Mouse (Mus musculus) frontal cortex, postnatal 10 days (tissue): ENCODE results near the gene Prr3.
"Not testable (repeated sequence)": the region's sequence is repeated elsewhere in the genome, so short reads cannot be mapped to it uniquely, and the experiment has no call there.

Source experiments
- DNase-seq, 2 experiments: peaks; one replicate each; pipeline ENCODE4 v3.0.0; 2022; ENCODE audit warnings: low spot score in 2 of 2, mixed read lengths in 1 of 2

The Prr3 gene

GRCm38 (mm10) chr17:35979401-35980362, at the start of gene Prr3, which contains the start of gene Gnl1:
Gene Prr3, minus strand, starts transcription at chr17:35980236.
Gene Gnl1, plus strand, starts transcription at chr17:35979851.
- peak; percentile 91 to 92 for DNase-seq

DNA sequence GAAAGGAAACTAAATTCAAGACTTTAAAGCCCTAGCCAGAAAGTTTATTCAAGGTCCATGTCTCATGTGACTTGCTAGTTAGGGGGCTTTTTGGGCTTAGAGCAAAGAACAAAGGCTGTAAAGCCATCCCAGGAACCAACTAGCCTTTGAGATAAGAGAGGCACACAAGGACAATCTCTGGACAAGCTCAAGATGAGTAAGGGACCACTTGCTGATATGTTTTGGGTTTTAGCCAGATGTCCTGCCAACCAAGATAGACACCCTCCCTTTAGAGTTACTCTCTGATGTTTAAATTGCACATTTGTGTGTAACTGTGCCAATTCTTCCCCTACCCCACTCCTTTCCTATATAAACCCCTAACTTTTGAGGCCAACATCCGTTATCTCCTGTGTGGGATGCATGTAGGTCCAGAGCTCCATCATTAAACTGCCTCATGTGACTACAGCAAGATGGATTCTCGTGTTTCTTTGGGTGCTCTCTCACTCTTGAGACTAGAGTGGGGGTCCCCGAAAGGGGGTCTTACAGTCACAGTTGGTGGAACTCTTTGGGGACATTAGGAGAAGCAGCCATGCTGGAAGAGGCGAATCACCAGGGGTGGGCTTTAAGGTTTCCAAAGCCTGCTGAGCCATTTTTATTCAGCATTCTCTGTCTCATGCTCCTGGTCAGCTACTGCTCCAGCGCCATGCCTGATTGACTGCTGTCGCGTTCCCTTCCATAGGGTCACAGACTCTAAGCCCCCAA, 49.0 kb upstream of the Prr3 start:
- DNase-seq = no peak

DNA sequence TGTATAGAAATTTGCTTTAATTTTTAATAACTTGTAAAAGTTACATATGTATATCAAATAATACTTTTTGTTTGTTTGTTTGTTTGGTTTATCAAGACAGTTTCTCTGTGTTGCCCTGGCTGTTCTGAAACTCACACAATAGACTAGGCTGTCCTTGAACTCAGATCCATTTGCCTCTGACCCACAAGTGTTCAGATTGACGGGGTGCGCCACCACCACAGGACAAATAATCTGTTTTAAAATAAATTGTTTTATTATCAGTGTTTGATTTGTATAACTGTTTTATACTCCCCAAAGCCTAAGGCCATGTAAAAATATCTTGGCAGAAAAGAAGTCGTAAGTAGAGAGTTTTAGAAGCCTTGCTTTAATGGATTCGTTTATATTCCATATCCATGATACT, 47.6 kb upstream of the Prr3 start:
- DNase-seq = no peak

DNA sequence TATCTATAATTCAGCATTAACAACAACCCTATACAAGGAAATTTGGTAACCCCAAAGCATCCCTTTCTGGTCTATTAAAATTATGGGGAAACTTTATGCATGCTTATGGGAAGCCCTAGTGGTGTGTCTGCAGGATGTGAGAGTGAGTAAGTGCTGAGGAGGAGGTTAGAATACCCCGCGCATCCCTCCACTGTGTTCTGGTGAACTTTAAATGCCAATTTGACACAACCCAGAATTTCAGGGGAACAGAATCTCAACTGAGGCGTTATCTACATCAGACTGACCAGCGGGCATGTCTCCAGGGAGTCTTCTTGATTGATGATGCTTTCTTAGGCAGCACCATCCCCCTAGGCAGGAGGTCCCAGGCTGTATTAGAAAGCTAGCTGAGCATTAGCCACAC, 45.9 kb upstream of the Prr3 start:
- DNase-seq = no peak

GRCm38 (mm10) chr17:36025197-36025596, 45.2 kb upstream of the Prr3 start:
- DNase-seq = no peak

- no peak for DNase-seq
Measured at GRCm38 (mm10) chr17:36023710-36024654, 43.9 kb upstream of the Prr3 start.

- no peak for DNase-seq
Measured at GRCm38 (mm10) chr17:36022922-36023321, 42.9 kb upstream of the Prr3 start.

DNA sequence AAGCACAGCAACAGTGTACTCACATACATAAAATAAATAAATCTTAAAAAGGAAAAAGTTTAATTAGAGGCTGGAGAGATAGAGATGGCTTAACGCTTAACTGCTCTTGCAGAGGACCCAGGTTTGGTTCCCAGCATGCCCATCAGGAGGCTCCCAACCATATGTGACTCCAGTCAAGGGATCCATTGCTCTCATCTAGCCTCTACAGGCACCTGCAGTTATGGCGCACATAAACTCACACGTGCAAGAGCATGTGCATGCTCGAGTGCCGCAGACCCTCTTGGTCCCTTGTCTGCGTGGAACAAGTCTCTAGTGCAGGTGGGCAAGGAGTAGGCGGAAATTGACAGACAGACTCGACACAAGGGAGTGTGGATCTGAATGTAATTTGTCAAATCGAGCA, 42.1 kb upstream of the Prr3 start:
- DNase-seq = no peak

GRCm38 (mm10) chr17:36021309-36021708, 41.3 kb upstream of the Prr3 start:
- no peak for DNase-seq

- DNase-seq = peak in 1 of 2 experiments; percentile 29
Measured at GRCm38 (mm10) chr17:36020191-36021073, 40.4 kb upstream of the Prr3 start, which contains the start of gene H2-T24. Gene H2-T24, minus strand, starts transcription at chr17:36020560.

GRCm38 (mm10) chr17:36019519-36019918, 39.5 kb upstream of the Prr3 start:
- no peak for DNase-seq

GRCm38 (mm10) chr17:36018979-36019378, 38.9 kb upstream of the Prr3 start:
- DNase-seq = no peak

DNA sequence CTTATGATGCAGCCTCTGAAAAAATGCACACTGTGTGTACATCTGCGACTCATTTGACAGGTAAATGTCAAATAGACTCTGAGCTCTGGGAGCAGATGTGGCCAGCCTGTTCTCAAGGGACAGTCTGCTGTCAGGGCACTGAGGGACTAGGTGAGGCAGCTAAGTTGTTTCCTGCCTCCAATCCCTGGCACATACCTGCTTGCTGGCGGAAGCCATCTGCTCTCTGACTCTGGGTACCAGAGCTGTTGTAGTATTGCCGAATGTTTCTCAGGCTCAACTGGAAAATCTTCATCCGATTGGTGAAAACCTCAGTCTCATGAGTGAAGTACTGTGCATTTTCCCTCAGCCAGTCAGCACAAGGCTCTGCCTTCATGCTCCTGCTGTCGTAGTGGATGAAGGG, 37.0 kb upstream of the Prr3 start:
- DNase-seq = no peak

- no peak for DNase-seq
Measured at GRCm38 (mm10) chr17:36014977-36015376, 34.9 kb upstream of the Prr3 start.

DNA sequence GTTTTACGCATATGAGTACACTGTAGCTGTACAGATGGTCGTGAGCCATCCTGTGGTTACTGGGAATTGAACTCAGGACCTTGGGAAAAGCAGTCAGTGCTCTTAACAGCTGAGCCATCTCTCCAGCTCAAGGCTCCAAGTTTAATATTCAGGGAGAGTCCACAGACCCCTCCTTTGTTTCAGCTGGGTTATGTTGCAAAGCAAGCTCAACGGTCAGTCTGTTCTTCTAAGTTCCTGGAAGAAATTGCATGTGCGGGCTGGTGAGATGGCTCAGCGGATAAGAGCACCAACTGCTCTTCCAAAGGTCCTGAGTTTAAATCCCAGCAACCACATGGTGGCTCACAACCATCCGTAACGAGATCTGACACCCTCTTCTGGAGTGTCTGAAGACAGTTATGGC, 24.4 kb upstream of the Prr3 start:
- DNase-seq = not testable (repeated sequence)

- DNase-seq = no peak
Measured at GRCm38 (mm10) chr17:36003331-36003730, 23.3 kb upstream of the Prr3 start.

DNA sequence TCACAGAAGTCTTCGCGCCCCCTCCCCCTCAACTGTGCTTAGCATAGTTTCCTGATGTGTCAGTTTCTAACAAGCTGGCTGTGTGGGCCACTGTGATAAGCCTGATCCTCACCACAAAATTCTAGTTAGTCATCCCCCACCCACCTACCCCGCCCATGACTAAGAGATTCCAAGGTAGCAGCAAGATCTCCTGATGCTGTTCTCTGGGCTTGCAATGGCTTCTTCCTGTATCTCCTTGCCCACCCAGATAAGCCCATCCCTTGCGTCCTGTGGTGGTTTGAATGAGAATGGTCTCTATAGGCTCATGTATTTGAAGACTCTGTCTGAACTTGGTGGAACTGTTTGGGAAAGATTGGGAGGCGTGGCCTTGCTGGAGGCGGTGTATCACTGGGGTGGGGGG, 21.9 kb upstream of the Prr3 start:
- DNase-seq = no peak

DNA sequence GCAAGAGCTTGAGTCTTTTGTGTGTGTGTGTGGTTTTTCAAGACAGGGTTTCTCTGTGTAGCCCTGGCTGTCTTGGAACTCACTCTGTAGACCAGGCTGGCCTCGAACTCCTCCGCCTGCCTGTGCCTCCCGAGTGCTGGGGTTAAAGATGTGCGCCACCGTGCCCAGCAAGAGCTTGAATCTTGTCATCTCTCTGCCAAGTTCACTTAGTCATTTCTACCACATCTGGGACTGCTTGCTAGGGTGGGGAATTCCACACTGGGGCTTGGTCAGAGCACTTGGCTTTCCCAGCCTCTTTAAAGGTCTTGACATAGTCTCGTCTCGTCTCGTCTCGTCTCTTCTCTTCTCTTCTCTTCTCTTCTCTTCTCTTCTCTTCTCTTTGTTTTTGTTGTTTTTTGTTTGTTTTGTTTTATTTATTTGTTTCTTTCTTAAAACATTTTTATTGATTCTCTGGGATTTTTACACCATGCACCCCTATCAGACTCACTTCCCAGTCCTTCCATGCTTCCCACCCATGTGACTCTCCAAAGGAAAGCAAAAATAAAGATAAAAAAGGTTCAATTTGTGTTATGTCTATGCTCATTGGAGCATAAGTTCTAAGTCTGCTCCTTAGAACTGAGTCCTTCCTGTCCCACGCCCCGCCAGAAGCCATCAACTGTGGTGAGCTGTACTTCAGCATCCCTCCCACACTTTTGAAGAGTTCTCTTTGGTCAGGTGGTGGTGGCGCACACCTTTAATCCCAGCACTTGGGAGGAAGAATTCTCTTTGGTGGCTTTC, 21.3 kb upstream of the Prr3 start:
- no peak for DNase-seq

DNA sequence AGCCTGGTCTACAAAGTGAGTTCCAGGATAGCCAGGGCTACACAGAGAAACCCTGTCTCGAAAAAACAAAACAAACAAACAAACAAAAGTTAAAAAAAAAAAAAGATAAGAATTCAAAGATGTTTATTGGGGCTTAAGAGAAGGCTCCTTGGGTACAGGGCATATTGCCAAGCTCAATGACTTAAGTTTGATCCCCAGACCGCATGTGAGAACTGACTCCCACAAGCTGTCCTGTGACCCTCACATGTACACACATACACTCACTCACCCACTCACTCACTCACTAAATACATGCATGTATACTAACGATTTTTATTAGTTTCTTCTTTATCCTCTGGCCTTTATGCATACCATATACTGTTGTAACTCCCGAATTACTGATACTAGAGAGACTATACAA, 20.3 kb upstream of the Prr3 start:
- no peak for DNase-seq

DNA sequence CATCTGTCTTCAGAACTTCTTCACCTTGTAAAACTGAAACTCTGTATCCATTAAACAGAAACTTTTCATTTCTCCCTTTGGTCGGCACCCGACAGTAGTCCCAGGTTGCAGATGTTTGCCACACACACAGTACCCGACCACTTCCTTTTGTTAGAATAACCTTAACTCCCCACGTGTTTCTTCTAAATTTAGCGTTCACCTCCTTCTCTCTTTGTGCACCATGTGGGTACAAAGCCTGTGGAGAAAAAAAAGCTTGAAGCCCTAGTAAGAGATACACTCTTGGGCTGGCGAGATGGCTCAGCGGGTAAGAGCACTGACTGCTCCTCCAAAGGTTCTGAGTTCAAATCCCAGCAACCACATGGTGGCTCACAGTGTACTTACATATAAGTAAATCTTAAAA, 19.3 kb upstream of the Prr3 start:
- no peak for DNase-seq
